Mouse (Mus musculus): ENCODE measurements around the gene Slc13a4.
A peak's percentile ranks its signal among the peaks of the same experiment; 100 is the strongest.

Gene Slc13a4

DNA sequence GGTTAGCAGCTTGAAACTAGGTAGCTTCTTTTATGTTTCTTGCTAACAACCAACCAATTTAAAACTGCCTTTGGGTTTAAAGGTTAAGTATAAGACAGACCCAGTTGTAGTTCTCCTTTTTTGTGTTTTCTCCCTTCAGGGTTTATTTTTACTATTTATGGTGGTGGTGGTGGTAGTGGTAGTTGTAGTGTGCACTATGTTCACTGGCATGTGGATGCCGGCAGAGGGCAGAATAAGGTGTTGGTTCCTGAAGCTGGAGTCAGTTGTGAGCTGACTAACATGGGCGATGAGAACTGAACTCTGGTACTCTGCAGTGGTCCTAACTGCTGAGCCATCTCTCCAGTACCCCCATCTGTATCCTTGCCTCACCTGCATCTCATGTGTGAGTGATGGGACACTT is 49.0 kb downstream of the Slc13a4 start:
- DNase-seq (ENCODE audit: extremely low spot score, low spot score), result no peak

- DNase-seq (ENCODE audit: extremely low spot score, low spot score), result no peak
Observed at GRCm38 (mm10) chr6:35257626-35258190, 50.2 kb downstream of the Slc13a4 start.

DNA sequence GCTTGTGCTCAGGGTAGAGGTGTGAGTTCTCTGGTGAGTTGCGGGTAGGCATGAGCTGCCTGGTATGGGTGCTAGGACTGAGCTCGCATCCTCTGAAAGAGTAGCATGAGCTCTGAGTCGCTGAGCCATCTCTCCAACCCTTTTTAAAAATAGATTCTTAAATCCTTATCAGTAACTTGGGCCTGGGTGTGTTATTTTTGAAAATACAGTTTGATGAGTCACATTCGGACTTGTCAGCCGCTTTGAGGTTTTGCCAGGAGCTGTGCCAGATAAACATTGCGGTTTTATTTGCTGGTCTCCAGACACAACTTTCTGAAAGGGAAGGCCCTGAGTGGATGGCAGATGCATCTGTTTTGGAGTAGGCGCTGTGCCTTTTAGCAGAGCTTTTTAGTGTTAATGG is 51.2 kb downstream of the Slc13a4 start:
- no peak for DNase-seq (ENCODE audit: extremely low spot score, low spot score)

GRCm38 (mm10) chr6:35255017-35255416 is 52.9 kb downstream of the Slc13a4 start:
- DNase-seq (ENCODE audit: extremely low spot score, low spot score), result no peak

- DNase-seq (ENCODE audit: extremely low spot score, low spot score), result no peak
Observed at GRCm38 (mm10) chr6:35254136-35254904, 53.6 kb downstream of the Slc13a4 start.

DNA sequence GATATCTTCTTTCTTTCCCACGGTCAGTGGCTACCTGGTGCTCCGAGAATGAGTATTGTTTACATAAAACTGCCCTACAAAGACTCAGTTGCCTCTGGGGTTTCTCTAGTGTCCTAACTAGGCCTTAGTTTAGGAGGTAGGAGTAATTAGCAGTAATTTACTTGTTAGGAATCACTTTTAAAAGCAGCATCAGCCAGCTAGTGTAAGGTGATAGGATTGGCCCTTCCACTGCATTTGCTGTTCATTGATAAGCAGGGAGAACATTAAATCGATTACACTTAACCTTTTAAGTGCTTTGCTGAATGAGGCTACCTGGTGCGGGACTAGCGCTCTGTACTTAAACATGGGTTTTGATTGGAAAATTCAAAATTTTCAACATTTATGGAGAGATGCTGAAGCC is 54.5 kb downstream of the Slc13a4 start:
- no peak for DNase-seq (ENCODE audit: extremely low spot score, low spot score)

DNA sequence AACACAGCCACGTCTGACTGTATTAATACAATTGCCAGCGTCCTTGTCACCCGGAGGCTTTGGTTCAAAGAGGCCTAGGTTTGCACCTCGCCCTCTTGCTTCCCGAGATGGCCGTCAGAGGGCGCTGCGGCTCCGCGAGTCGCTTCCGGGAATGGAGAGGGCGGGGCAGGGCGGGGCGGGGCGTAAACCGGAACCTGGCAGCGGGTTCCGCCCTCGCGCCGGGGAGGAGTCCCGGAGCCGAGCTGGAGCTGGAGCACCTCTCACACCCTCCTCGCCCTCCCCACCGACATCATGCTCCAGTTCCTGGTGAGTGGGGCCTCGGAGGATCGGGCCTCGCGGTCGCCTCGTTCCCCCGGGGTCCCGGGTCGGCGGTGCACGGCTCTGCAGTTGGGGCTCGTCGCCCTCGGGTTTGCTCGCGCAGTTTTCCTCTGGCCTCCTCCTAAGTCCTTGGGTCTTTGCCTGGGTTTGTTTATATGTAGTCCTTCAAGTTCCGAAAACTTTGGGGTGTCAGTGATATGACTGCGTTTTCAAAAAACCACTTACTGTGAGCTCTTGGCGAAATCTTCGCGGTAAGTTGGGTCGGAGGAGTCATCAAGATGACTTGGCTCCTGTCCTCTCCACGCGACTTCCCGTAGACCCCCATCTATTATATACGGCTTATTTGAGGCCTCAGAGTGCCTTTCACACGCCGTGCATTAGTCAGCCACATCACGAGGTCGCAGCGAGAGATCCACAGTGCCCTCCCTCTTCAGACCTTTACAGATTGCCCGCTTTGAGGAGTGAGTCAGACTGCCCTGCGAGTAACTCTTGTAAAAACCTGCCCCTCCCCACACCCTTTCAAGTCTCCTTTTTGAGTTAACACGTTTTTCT is 55.2 kb downstream of the Slc13a4 start:
- DNase-seq (ENCODE audit: extremely low spot score, low spot score), result peak; percentile 97

DNA sequence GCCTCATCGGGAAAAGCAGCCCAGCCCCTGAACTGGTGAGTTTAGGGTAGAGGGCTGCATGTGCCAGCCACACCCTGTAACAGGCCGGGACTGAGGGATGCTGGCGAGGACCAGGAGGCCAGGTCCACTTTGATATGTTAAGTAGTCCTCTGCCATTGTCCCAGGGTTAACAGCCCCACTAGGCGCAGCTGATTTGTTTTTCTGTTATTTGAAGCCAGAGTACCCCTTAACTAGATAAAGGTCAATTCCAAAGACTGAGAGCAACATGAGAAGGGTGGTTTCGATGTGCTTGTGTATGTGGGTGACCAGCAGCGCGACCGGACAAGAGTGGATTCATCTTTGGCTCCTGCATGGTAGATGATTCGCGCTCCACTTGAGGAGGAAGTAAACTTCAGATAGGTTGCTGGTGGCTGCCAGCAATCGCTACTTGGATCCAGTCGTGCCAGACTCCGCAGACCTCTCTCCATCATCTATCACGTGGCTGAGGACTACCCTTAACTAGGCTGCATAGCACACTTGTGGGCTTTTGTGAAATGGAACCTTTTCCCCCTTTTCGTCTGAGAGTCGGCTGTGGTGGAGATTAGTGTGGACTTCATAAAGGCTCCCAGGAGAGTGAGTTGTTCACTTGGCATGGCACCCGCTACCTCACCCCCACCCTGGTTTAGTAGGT is 56.0 kb downstream of the Slc13a4 start:
- no peak for DNase-seq (ENCODE audit: extremely low spot score, low spot score)

- no peak for DNase-seq (ENCODE audit: extremely low spot score, low spot score)
Observed at GRCm38 (mm10) chr6:35245086-35245485, 62.8 kb downstream of the Slc13a4 start.

- DNase-seq (ENCODE audit: extremely low spot score, low spot score), result no peak
Observed at GRCm38 (mm10) chr6:35243989-35244388, 63.9 kb downstream of the Slc13a4 start.

GRCm38 (mm10) chr6:35243252-35243651 is 64.7 kb downstream of the Slc13a4 start:
- DNase-seq (ENCODE audit: extremely low spot score, low spot score), result no peak

DNA sequence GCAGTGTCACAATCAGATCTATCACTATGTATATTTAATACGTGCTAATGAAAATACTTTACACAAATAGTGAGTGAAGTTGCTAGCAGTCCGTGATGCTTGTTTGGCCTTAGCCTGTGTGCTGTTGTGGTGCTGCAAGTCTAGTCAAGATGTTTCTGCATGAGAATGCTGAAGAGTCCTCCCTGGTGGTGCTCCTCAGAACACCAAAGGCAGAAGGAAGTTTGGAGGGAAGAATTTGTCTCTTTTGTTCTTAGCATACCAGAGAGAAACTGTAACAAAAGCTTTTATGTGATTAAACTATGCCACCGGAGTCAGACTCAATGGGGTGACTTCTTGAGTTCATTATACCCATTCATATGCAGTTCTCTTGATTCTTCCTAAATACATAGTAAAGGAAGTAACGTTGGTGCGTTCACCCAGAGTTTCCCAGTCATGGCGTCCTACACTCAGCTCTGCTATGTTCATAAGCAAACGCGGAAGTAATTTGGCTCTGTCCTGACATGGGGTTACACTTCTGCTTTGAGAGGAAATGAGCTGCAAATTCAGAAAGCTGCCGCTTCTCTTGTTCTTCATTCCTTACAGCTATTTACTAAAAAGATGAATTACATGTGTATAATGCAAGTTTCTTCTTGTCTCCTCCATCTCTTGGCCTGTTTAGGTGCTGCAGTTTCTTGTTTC is 71.7 kb downstream of the Slc13a4 start:
- DNase-seq (ENCODE audit: extremely low spot score, low spot score), result no peak

DNA sequence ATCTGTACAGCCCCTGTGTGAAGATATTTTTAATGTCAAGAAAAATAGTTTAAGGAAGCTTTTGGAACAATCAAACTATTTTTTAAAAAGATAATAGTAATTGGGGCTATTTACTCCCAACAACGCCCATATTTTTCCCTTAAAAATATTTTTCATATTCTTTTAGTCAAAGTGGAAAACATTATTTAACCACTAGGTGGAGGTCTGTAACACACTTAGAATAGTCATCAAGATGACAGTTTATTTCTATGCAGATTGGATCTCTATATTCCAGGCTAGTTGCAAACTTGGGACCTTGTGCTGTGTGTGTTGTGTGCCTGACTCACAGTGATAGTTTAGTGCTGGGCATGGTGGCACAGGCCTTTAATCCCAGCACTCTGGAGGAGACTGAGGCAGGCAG is 78.5 kb downstream of the Slc13a4 start:
- DNase-seq (ENCODE audit: extremely low spot score, low spot score), result no peak

GRCm38 (mm10) chr6:35225696-35226095 is 82.2 kb downstream of the Slc13a4 start:
- no peak for DNase-seq (ENCODE audit: extremely low spot score, low spot score)
